Mouse (Mus musculus) heart, embryonic 14.5 days (tissue): ENCODE data around the gene Gm15517. TPM values are rescaled to one million over a fixed set of nuclear protein-coding genes. Genes with fewer than 3 reads are reported as not detected.

ENCODE experiments used
- ATAC-seq: fragments of 200-750 bp; cut with Nextera tagmentation; 2 replicates; pipeline ENCODE4 v1.8.0; 2017; ENCODE audit warnings: low read depth, moderate TSS enrichment; ENCODE audit not compliant: insufficient number of reproducible peaks, insufficient read depth, low FRiP score
- H3K27ac ChIP-seq, 2 experiments: fragments of 200-500 bp in 1 of 2; fragments of 300-500 bp in 1 of 2; sonication (generic) in 1 of 2; replicated peaks in 1 of 2; 2 replicates each; pipeline ENCODE4 v1.5.1; 2012 to 2014; ENCODE audit warnings: low read depth in 2 of 2, low read length in 2 of 2, control low read depth in 1 of 2, mild to moderate bottlenecking in 1 of 2, mixed read lengths in 1 of 2; ENCODE audit not compliant: control insufficient read depth in 1 of 2, insufficient read depth in 1 of 2
- H3K27me3 ChIP-seq: fragments of 300-500 bp; sonication (generic); 2 replicates; pipeline ENCODE4 v1.6.1; 2014; ENCODE audit warnings: mild to moderate bottlenecking, low read length, control low read depth; ENCODE audit not compliant: control insufficient read depth, insufficient read depth
- H3K36me3 ChIP-seq: fragments of 300-500 bp; sonication (generic); 2 replicates; pipeline ENCODE4 v1.6.1; 2014; ENCODE audit warnings: mild to moderate bottlenecking, control low read depth, low read length, mixed read lengths; ENCODE audit not compliant: control insufficient read depth, insufficient read depth
- H3K4me1 ChIP-seq, 2 experiments: fragments of 200-500 bp in 1 of 2; fragments of 300-500 bp in 1 of 2; sonication (generic) in 1 of 2; 2 replicates each; pipeline ENCODE4 v1.6.1; 2012 to 2014; ENCODE audit warnings: low read length in 2 of 2, control low read depth in 1 of 2, mixed read lengths in 1 of 2; ENCODE audit not compliant: control insufficient read depth in 2 of 2, insufficient read depth in 2 of 2
- H3K4me2 ChIP-seq: fragments of 300-500 bp; sonication (generic); 2 replicates; pipeline ENCODE4 v1.6.1; 2014; ENCODE audit warnings: mild to moderate bottlenecking, low read length
- H3K4me3 ChIP-seq, 2 experiments: fragments of 200-500 bp in 1 of 2; fragments of 300-500 bp in 1 of 2; sonication (generic) in 1 of 2; 2 replicates each; pipeline ENCODE4 v1.5.1; 2012 to 2014; ENCODE audit warnings: low read length in 2 of 2, mild to moderate bottlenecking in 2 of 2, control low read depth in 1 of 2, low read depth in 1 of 2, moderate library complexity in 1 of 2; ENCODE audit not compliant: control insufficient read depth in 1 of 2, insufficient read depth in 1 of 2
- H3K9ac ChIP-seq: fragments of 300-500 bp; sonication (generic); 2 replicates; pipeline ENCODE4 v1.6.1; 2014; ENCODE audit warnings: mild to moderate bottlenecking, low read length
- H3K9me3 ChIP-seq: fragments of 300-500 bp; sonication (generic); 2 replicates; pipeline ENCODE4 v1.6.1; 2016; ENCODE audit warnings: low read length, control low read depth; ENCODE audit not compliant: control insufficient read depth
- WGBS: fragments of 180-500 bp; shearing (Covaris S2); extraction: QIAGEN DNeasy Blood & Tissue Kit; methylation state at CpG from one replicate; pipeline ENCODE4 v1.1.7; 2014; 5-methylcytosine and 5-hydroxymethylcytosine counted together
- polyA plus RNA-seq: library from polyadenylated mRNA; unstranded; fragments of >200 nt; fragmentation: Nextera tagmentation; extraction: Ambion mirVana; gene quantifications from 2 replicates; pipeline ENCODE4 v1.2.1, GENCODE M21; 2014

Gene Gm15517
- polyA plus RNA-seq, 1 experiment from 2014 or later = not detected

GRCm38 (mm10) chr7:44253023-44253616 is 8.1 kb upstream of the Gm15517 start:
- H3K9ac ChIP-seq = no peak overlapping the region
- H3K4me3 ChIP-seq = no peak overlapping the region
- H3K27me3 ChIP-seq = no peaks in the 10 kb centered on the region
- 60% methylated on average over 15 of the region's 15 CpGs for WGBS
- no peaks in the 10 kb centered on the region for H3K9me3 ChIP-seq
- H3K27ac ChIP-seq = no peak overlapping the region
- no peak overlapping the region for H3K4me2 ChIP-seq
- H3K4me1 ChIP-seq = peaks cover 5 to 10% of the 10 kb centered on the region in 2 experiments; a peak in 3 of 4 replicates
- no peak for ATAC-seq
- peaks cover 56% of the 10 kb centered on the region for H3K36me3 ChIP-seq

- H3K4me3 ChIP-seq = no peak overlapping the region
- no peak overlapping the region for H3K9ac ChIP-seq
- 52% methylated on average over 6 of the region's 6 CpGs for WGBS
- ATAC-seq = no peak
- no peak overlapping the region for H3K27ac ChIP-seq
- H3K4me2 ChIP-seq = no peak overlapping the region
- H3K27me3 ChIP-seq = no peaks in the 10 kb centered on the region
- no peaks in the 10 kb centered on the region for H3K9me3 ChIP-seq
- peaks cover 38% of the 10 kb centered on the region for H3K36me3 ChIP-seq
- peaks cover 5 to 7% of the 10 kb centered on the region in 2 experiments; a peak in 3 of 4 replicates for H3K4me1 ChIP-seq
Measured at GRCm38 (mm10) chr7:44254930-44255329, 6.3 kb upstream of the Gm15517 start.

- no peak for ATAC-seq
- Histone ChIP-seq H3K36me3 (peaks cover 19% of the 10 kb centered on the region), H3K9me3 (no peaks in the 10 kb centered on the region), H3K4me2 (no peak within 1 kb of the TSS), H3K4me1 (peaks cover 5 to 7% of the 10 kb centered on the region in 2 experiments; a peak in 3 of 4 replicates), H3K9ac (no peak within 1 kb of the TSS), H3K27ac (no peak within 1 kb of the TSS), H3K27me3 (peaks cover 3% of the 10 kb centered on the region; the same call in 1 of the 2 replicates), H3K4me3 (no peak within 1 kb of the TSS)
- 72% methylated on average over 4 of the region's 4 CpGs for WGBS
Measured at GRCm38 (mm10) chr7:44257278-44257677, 4.0 kb upstream of the Gm15517 start, which contains the start of gene Acp4. Gene Acp4, minus strand, starts transcription at chr7:44257378.

- H3K4me2 ChIP-seq = no peak overlapping the region
- no peak overlapping the region for H3K4me3 ChIP-seq
- no peak for ATAC-seq
- 69% methylated on average over 6 of the region's 6 CpGs for WGBS
- no peaks in the 10 kb centered on the region for H3K36me3 ChIP-seq
- H3K4me1 ChIP-seq = peaks cover 0 to 4% of the 10 kb centered on the region in 2 experiments; a peak in 1 of 4 replicates
- H3K9me3 ChIP-seq = no peaks in the 10 kb centered on the region
- H3K27me3 ChIP-seq = peaks cover 23% of the 10 kb centered on the region
- H3K9ac ChIP-seq = no peak overlapping the region
- no peak overlapping the region for H3K27ac ChIP-seq
Measured at GRCm38 (mm10) chr7:44260410-44260809, 837 bp upstream of the Gm15517 start.

GRCm38 (mm10) chr7:44262791-44263643 is 1.8 kb downstream of the Gm15517 start:
- no peak for ATAC-seq
- H3K4me1 ChIP-seq = peaks cover 0 to 4% of the 10 kb centered on the region in 2 experiments; a peak in 1 of 4 replicates

DNA sequence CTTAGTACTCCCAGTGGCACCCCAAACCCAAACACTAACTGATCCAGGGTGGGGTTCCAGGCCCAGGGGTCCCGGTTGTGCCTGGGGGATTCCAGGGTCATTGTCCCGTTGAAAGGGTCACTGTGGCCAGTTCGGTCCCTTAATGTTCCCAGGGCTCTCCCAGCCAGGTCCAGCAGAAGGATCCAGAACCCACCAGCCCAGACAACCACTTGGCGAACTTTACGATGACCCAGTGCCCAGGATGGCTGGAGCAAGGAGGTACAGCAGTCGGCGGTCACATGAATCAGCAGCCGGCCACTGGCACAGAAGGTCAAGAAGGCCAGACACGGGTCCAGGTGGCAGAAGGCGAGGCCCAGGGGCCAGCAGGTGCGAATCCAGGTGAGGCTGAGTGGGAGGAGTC is 6.9 kb downstream of the Gm15517 start:
- Histone ChIP-seq H3K9ac (no peak overlapping the region), H3K4me2 (no peak overlapping the region), H3K9me3 (no peaks in the 10 kb centered on the region), H3K4me1 (peaks cover 0 to 1% of the 10 kb centered on the region in 2 experiments; a peak in 1 of 4 replicates), H3K27me3 (peaks cover 25% of the 10 kb centered on the region), H3K27ac (no peak overlapping the region), H3K36me3 (no peaks in the 10 kb centered on the region), H3K4me3 (no peak overlapping the region)
- ATAC-seq = no peak
- WGBS = 71% methylated on average over 11 of the region's 11 CpGs

More at GRCm38 (mm10) chr7:44262791-44263643, 1.8 kb downstream of the Gm15517 start:
- peak overlapping the region; percentile 33; the same call in 1 of the 2 replicates for H3K4me2 ChIP-seq
- no peak overlapping the region for H3K27ac ChIP-seq
- H3K9ac ChIP-seq = no peak overlapping the region
- H3K4me3 ChIP-seq = no peak overlapping the region
- peaks cover 26% of the 10 kb centered on the region for H3K27me3 ChIP-seq
- 4% methylated on average over 34 of the region's 34 CpGs for WGBS
- no peaks in the 10 kb centered on the region for H3K36me3 ChIP-seq
- H3K9me3 ChIP-seq = no peaks in the 10 kb centered on the region

DNA sequence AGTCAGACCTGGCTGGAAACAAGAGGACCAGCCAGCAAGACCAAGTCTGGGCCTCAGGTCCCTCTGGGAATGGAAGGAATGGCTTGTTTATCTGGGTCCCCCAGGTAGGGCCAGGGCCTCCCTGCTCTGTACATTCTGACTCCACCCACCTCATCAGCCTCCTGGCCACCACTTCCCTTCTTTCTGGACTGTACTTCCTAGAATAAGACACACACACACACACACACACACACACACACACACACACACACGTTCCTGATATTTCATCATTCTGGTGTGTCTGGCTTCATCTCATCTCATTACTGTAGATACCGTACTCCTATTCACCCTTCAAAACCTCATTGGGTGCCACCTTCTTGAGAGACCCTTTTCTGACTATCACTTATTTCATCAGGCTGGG is 8.2 kb downstream of the Gm15517 start:
- Histone ChIP-seq H3K36me3 (no peaks in the 10 kb centered on the region), H3K4me1 (no peaks in the 10 kb centered on the region), H3K9ac (no peak overlapping the region), H3K4me3 (no peak overlapping the region), H3K9me3 (no peaks in the 10 kb centered on the region), H3K27me3 (peaks cover 25% of the 10 kb centered on the region), H3K27ac (no peak overlapping the region), H3K4me2 (no peak overlapping the region)
- ATAC-seq = no peak
- WGBS = 78% methylated on average over 2 of the region's 2 CpGs
